Mouse (Mus musculus) bone marrow macrophage, adult 2 months (primary cell): ENCODE measurements around the gene Tpk1.

Experiments used
- CTCF ChIP-seq: IDR thresholded peaks from 2 replicates; pipeline ENCODE4 v1.5.1; 2012; ENCODE audit warnings: low read depth, mild to moderate bottlenecking, low read length, moderate library complexity
- POLR2A ChIP-seq: IDR thresholded peaks from 2 replicates; pipeline ENCODE4 v1.6.1; 2012; ENCODE audit warnings: mild to moderate bottlenecking, low read depth, low read length, borderline replicate concordance

GRCm38 (mm10) chr6:43312546-43312945, 353.5 kb downstream of the Tpk1 start:
- TF ChIP-seq POLR2A (no peak), CTCF (no peak)
